Mouse (Mus musculus) erythroblast, adult 5-6 weeks (primary cell): ENCODE results near the gene Prkag1. TPM values are rescaled to one million over a fixed set of nuclear protein-coding genes. Genes with fewer than 3 reads are reported as not detected.
A peak's percentile ranks its signal among the peaks of the same experiment; 100 is the strongest.
"Not testable (repeated sequence)": the region's sequence is repeated elsewhere in the genome, so short reads cannot be mapped to it uniquely, and the experiment has no call there.

Source experiments
- ATAC-seq: replicated peaks from 2 replicates; pipeline ENCODE4 v1.8.0; 2016; ENCODE audit warnings: moderate number of reproducible peaks, mild to moderate bottlenecking, moderate TSS enrichment, inconsistent platforms; ENCODE audit not compliant: poor library complexity, low FRiP score, severe bottlenecking
- total RNA-seq, 2 experiments: library from RNA; stranded (forward) in 1 of 2; stranded (reverse) in 1 of 2; fragments of 150-400 nt in 1 of 2; fragments of 200-764, 138-1000 nt in 1 of 2; gene quantifications; 2 replicates each; pipeline versions ENCODE4 v1.2.3 to v1.2.4; 2015 to 2017; ENCODE audit warnings: low replicate concordance in 2 of 2

Gene Prkag1
- total RNA-seq, 2 experiments from 2014 or later = 20.2 to 37.9 TPM

DNA sequence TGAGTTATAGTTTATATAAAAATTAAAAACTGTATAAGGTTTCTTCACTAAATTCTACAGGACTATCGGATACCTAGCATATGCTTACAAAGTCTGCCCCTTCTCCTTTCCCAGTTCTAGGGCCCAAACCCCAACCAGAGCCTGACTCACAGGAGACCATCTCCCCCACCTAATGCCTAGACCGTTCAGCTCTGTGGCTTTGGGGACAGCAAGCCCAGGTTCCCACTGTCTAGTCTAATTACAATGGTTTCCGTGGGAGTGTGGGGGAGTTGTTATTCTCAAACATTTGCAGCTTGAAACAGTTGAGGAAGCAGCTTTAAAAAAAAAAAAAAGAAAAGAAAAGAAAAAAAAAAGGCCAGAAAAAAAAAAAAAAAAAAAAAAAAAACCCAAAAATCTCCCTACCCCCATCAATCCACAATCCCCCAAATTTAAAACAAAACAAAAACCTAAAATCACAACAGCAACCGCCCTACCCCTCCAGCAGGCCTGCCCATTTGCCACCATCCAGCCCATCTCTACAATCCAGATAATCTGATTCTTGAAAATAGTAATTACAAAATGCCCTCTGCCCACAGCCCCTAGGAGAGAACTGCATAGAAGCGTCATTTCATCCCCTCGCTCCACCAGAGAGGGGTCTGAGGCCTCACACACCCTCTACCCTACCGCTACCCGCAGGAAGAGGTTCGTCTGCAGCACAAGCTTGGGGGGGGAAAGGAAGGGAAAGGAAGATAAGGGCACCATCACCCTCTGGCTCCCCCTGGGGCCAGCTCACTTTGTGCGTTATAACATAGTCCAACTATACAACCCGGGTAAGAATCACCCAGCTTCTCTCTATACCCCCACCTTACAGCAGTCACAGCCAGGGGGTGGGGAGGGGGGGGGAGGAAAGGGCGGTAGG lies 1.1 kb upstream of the Prkag1 start:
- no peak for ATAC-seq

DNA sequence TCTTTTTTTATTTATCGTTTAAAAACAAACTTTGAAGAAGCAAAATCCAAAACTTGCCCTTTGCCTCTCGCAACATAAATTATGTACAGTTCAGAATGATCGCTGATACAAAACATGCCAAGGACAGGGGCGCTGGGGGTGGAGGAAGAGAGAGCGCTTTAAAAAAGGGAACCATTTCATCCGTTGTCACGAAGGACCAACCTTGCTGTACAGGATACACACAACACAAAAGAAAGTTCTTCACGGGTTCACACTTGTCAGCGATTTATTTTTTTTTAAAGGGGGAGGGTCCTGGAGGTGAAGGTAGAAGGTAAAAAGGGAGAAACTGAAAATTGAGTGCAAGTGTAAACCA lies 339 bp upstream of the Prkag1 start:
- ATAC-seq = peak; percentile 15; the same call in 1 of the 2 replicates

DNA sequence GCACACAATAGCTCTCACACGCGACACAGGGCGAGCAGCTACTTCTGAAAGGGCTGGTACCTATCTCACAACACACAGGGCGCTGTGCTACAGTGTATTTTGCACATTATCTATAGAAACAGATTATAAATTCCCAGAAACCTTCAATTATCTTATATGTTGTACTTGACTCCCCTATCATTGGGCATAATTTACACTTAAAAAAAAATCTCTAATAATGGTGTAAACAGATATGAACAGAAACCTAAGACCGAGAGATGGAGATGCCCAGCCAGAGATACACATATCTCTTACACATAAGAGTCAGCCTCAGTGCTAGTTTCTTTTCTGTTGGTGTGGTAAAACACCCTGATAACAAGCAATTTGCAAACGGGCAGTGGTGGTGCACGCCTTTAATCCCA lies 3.7 kb downstream of the Prkag1 start:
- ATAC-seq = 0 out of 2 replicates have a peak, but pooled peaks have one; percentile 10

DNA sequence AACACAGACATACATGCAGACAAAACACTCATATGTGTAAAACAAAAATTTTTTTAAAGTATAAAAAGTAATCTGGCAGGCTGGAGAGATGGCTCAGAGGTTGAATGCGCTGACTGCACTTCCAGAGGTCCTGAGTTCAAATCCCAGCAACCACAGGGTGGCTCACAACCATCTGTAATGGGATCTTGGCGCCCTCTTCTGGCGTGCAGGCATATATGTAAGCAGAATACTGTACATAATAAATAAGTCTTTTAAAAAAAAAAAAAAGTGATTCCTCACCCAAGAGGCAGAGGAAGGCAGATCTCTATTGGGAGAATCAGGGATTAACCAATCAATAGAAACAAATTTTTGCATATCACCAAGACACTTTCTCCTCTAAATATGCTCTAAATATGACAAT lies 7.9 kb downstream of the Prkag1 start:
- ATAC-seq = no peak

DNA sequence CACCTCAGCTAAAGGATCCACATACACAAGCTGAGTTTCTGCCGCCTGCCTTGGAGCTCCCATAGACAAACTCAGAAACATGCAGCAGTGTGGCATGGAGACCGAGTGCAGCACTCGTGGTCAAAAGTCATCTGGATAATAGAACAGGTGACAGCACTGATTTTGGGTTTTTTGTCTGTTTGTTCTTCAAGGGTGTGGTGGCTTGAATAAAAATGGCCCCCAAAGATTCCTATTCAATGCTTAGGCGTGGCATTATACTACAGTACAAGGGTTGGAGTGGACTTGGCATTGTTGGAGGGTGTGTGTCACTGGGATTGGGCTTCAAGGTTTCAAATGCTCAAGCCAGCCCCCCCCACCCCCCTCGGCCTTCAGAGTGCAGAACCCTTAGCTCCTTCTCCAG lies 9.2 kb downstream of the Prkag1 start:
- no peak for ATAC-seq

DNA sequence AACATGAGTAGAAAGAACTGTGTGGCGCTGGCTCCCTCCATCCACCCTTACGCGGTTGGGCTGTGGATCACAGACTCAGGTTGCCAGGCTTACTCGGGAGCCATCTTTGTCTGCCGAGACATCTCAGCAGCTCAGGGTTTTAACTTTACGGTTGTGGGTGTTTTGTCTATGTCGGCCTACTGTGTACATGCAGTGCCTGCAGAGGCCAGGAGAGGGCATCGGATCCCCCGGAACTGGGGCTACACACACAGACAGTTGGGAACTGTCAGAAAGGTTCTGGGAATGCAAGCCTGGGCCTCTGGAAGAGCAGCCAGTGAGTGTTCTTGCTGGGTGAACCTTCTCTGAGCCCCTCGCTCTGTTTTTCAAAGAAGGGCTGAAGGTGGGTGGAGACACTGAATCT lies 9.9 kb downstream of the Prkag1 start:
- ATAC-seq = peak; percentile 81

DNA sequence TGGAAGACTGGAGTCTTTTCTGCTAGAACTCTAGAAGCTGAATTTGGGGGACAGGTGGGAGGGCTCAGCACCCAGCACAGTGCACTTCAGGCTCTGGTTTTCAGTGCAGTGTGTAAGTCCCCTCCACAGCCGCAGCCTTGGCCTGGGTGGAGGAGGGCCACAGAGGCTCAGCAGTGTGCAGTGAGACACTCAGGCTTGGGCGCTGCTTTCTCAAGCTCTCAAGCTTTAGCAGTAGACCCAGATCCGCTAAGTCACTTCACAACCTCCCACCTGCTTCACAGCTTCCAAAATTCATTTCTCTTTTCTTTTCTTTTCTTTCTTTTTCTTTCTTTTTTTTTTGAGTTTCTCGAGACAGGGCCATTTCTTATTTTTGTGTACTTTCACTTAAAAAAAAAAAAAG lies 10.4 kb downstream of the Prkag1 start:
- no peak for ATAC-seq

DNA sequence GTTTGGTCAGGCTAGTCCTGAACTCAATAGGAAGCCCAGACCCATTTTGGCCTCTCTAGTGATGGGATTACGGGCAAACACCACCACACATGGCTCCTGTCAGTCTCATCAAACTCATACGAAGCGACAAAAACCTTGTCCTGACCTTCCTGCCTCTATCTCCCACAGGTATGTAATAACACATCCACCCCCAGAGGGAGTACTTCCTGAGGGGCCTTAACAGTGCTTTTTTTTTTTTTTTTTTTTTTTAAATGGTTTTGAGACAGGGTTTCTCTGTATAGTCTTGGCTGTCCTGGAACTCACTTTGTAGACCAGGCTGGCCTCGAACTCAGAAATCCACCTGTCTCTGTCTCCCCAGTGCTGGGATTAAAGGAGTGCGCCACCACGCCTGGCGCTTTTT lies 13.2 kb downstream of the Prkag1 start:
- no peak for ATAC-seq

DNA sequence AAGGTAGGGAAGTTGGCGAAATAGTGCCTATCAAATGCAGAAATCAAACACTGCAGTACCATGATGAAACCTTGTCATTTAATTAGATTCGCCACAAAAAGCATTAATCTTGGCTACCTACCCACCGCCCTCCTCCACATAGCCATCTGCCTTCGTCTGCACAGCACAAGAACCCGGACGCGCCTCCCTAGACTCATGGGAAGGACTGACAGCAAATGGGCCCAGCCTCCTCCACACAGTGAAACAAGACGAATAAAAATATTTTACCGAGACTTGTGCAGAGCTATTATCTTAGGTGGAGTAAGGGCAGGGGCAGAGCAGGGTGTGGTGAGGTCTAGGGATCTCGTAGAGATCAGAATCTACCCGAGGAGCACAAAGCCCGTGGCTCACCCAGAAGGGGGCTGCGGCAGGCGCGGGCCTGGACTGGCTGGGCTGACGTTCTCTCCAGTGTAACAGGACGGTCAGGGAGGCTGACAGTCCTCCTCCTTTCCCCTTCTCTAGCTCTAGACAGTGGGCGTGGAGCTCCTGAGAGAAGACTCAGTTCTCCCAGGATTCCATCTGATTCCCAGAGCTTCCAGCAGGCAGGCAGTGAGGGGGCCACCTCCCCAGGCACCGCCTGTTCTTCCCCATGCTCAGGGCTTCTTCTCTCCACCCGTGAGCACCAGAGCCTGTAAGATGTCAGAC lies 18.4 kb downstream of the Prkag1 start:
- ATAC-seq = 0 out of 2 replicates have a peak, but pooled peaks have one; percentile 7

DNA sequence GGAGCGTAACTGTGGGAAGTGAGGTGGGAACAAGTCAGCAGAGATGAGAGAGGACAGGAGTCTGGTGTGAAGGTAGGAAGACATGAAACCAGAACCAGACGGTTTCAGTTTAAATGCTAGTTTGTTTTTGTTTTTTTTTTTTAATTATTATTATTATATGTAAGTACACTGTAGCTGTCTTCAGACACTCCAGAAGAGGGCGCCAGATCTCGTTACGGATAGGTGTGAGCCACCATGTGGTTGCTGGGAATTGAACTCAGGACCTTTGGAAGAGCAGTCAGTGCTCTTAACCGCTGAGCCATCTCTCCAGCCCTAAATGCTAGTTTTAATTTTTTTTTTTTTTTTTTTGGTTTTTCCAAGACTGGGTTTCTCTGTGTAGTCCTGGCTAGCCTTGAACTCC lies 21.1 kb downstream of the Prkag1 start:
- not testable (repeated sequence) for ATAC-seq

DNA sequence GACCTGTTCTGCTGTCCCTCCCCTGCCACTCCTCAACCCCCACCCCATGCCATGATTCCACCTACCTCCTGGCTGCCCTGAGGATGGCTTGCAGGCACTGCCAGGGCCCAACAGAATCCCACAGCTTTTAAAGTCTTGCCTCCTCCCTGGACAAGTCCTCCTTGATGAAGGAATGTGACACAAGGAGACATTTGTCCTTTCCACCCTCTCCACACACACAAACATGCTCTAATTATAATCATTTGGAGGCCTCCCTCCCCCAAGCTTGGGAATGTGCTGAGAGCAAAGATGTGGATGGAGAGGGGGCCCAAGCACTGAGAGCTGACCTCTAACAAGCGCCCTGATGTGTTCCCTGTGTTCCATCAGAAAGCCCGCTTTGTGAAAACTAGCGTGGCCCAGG lies 21.9 kb downstream of the Prkag1 start, which contains the start of gene Ddn:
Gene Ddn (minus strand): TSS at position 101 of the 400 bp plus-strand sequence.
- ATAC-seq = no peak

DNA sequence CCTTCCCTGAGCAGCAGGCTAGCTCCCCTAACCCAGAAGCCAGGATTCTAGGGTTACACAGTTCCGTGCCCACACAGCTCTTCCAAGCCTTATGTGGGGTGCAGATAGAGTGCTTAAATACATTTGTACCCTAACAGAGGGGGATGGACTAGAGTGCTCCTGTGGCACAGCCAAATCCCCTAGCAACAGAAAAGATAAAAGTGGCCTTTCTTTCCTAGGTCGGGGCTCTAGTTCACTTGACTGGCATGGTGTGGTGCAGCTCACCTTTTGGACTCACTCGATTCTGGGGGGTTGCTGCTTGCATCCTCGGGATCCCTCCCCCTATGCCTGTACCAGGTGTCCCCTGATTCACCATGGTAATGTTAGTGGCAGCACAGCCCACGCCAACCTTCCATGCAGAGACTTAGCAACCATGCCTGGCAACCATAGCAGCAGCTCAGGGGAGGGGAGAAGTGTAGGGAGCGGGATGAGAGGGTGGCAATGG lies 22.6 kb downstream of the Prkag1 start:
- ATAC-seq = no peak

DNA sequence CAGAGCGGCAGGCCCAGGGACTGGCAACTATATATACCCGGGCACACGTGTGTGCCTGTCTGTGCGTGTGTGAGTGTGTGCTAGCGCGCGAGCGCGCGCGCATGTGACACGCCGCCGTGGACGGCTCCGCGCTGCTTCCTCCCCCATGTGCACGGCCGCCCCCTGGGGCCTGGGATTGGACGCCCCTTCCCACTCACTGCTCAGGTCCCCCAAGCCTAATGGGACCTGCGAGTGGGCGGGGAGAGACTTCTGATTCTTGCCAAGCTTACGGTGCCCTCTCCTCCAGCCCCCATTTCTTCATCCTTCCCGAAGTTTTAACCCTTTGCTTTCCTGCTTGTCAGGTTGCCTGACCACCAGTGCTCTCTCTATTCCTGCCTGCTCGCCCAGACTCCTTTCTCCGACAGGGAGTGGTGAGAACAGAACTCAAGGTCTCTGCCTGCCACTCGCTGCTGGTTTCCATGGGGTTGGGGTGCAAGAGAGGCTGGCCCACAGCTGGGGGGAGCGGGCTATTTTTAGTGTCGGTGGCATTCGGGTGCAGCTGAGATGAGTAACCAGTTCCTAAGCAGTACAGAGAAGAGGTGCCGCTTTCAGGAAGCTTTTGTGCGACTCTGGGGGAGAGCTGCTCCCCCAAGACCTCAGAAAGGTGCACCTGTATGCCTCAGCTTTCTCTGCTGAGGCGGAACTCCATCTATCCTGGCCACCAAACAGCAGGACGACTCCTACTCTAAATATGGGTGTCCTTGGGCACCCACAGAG lies 23.2 kb downstream of the Prkag1 start:
- no peak for ATAC-seq

DNA sequence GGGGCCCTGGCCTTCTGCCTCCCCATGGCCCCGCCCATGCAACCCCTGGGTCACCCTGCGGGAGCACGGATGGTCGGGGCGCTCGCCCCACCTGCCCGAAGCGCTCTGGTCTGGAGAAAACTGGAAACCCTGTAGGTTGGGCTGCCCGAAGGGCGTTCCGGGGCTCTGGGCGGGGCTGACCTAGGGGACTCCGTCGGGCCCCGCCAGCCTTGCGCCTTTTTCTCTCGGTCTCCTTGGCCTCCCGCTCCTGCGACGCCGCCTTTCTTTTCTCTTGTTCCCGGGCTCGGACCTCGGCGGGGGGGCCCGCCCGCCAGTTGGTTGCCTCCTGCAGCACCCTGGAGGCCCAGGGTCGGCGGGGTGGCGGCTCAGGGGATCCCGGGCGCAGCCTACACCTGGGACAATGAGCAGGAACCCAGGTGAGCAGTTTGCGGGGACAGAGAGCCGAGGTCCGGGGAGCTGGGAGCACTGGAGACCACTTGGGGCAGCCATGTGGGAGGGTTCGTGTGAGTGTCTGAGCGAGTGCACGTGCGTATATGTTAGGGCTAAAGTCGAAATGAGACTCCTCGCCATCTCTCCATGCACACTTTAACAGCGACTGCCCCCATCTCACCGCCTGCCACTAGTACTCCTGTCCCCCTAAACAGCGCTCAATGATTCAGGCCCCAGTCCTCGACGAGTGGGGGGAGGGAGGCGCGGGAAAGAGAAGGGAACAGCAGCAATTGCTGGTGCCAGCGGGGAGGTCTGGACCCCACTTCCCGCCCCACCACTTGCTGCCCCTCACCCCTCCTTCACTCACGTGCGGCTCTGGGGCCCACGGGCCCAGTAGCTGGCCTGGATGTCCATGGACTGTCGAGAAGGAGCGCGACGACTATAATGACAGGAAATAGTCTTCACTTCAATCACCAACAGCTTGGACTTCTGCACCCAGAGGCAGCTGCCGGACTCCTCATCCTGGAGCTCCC lies 24.2 kb downstream of the Prkag1 start:
- ATAC-seq = no peak

DNA sequence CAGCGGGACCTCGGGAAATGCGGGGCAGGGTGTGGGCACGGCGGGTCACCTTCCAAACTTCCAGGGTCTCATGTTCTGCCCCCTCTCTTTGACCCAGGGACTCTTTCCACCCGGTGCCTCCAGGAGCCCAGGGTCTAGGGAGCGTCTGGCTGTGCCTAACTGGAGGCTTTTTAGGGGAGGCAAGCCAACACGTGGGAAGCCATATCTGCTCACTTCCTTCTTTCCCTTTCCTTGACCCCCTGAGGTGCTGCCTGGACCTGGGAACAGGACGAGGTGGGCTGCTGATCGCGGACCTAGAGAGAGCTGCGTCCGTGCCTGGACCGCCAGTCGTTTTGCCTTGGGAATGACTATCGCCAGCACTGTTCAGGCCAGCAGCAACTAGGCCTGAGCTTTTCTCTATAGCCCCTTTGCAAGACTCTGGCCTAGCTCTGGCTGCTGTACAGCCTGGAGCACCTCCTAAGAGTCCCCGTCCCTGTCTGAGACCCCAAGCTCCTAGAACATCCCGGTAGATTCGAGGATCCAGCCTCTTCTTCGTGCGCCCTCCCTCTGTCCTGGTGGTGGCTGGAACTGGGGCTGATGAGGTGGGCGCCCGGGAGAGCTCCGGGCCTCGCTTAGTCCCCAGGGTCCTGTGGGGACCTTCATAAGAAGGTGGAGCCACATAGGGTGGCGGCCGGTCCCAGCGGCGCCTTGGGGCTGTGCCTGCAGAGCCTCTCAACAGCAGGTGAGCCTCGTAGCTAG lies 25.1 kb downstream of the Prkag1 start:
- no peak for ATAC-seq

DNA sequence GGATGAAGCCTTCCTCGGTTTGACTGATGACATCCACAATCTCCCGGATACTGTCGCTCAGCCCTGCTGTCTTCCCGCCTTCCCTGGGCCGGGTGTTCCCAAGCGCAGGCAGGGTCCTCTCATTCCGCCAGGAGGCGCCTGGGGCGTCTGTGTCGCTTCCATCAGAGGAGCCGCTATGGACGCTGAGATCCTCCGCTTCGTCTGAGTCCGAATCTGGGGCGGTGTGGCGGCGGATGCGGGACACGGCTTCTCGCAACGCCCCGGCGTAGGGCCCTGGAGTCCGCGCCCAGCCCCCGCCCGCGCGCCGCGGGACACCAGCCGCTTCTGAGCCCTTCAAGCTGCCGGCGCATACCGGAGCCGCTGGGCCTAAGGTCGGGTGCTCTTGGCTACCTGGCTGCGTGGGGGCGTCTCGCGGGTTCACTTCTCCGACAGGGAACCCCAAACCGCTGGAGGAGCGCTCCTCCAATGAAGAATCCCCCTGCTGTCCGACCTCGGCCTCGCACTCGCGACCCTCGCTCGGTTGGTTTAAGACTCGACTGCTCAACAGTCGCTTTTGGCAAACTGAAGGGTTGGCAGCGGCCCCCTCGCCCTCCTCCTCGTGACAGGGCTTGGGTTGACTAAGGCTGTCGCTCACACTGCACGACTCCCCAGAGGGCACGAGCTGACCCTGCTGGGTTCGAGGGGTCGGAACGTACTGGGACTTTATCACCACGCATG lies 25.8 kb downstream of the Prkag1 start:
- no peak for ATAC-seq

DNA sequence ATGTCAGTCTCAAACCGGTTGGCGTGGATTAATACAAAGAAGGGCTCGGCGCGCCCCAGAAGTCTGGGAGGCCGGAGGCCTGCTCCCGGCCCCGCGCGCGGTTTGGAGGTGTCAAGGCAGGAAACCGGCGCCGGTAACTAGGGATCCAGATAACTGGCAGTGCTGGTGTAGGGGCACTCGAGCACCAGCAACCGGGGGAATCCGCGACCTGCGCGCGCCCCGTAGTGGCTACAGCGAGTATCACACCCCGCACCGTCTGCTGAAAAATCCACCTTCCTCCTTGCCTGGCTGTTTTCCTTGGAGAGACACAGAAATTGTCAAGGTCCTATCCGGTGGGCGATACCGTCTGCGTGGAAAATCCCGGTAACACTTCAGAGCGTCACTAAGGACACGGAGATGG lies 27.3 kb downstream of the Prkag1 start:
- ATAC-seq = peak; percentile 62

DNA sequence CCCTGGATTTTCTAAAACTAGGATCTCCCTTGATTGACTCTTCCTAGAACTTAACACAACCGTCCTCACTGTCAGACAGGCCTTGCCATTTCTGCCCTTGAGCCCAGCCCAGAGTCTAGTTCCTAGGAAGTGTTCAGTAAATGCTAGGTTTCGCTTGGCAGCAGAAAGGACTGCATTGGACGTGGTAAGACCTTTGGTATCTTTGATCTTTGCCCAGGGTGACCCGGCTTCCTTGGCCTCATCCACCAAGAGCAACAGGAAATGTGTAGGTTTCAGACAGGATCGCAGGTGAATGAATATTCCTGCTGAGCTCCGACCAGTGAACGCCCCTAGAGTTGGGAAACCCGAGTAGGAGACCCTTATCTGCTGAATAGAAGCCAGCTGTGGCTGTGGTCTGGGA lies 28.4 kb downstream of the Prkag1 start:
- ATAC-seq = no peak
